Mouse (Mus musculus): ENCODE data around the gene Ube2i. TPM values are rescaled to one million over a fixed set of nuclear protein-coding genes. Genes with fewer than 3 reads are reported as not detected.

The Ube2i gene
- 214 and 242 TPM in 2 replicates for polyA plus RNA-seq (2015; fragmentation: Nextera tagmentation; extraction: Ambion mirVana)

DNA sequence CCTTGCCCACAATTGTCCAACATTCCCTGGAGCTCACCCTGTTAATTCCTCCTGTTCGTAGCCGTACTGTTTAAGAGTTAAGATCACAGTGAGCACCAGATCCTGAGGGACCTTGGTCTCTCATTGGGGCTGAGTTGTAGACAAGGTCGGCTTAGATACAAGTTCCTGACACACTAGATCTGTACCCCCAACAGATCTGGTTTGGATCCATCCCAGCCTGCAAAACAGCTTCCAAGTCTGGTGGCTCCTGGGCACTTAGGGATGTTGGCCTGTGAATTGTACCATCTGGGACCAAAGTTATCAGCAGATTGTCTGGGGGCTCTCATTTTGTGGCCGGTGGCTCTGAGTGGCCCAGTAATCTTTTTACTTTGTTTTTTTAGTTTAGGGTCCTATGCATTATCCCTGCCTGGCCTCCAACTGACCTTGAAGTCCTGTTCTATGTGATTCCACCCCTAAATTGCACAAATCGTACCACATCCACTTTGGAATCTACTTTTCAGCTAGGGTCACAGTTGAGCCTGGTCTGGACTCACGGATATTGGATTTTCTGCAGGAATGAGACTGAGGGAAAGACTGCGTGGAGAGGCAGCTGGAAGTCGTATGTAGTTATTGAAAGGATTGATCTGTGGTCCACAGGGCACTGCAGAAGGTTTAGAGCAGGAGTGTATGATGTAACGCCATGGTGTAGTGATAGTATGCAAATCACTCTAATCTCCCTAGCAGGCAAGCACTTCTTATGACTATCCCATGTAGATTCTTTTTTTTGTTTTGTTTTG lies at the start of gene Ube2i:
Gene Ube2i (minus strand): TSS at position 52 of the 776 bp plus-strand sequence.
- Histone ChIP-seq H3K27ac (replicated peaks) (peak within 1 kb of the TSS; percentile 97), H3K4me1 (replicated peaks) (peaks cover 41% of the 10 kb centered on the region), H3K36me3 (replicated peaks) (peaks cover 19% of the 10 kb centered on the region), H3K9ac (peak within 1 kb of the TSS; percentile 99), H3K9me3 (replicated peaks) (no peaks in the 10 kb centered on the region), H3K27me3 (peaks cover 16% of the 10 kb centered on the region), H3K4me2 (peak within 1 kb of the TSS; percentile 85), H3K4me3 (replicated peaks) (peak within 1 kb of the TSS; percentile 98)
- WGBS (ENCODE audit: insufficient replicate concordance), result 65% methylated on average over 9 of the region's 9 CpGs
- no peak for ATAC-seq (ENCODE audit: insufficient read depth)

DNA sequence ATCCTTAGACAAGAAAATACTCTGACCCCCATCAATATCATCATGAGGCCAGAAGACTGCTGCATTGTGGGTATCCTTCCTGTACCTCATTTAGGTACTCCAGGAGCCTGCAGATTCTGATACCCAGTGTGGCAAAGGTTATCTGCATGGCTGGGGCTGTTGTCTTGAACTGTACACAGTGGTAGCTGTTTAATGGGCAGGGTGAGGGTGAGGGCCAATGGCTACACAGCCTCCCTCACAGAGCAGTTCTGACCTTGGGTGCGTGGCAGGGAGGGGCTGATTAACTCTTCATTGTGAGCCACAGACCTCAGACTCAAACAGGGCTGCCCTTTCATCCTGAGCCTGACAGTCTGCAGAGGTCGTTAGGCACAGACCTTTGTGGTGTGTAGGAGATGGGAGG lies 48.5 kb upstream of the Ube2i start:
- no peak overlapping the region for H3K9ac ChIP-seq
- ATAC-seq (ENCODE audit: insufficient read depth), result peak; percentile 44; the same call in 1 of the 2 replicates
- WGBS (ENCODE audit: insufficient replicate concordance), result 19% methylated on average over 2 of the region's 2 CpGs
- H3K4me1 ChIP-seq (replicated peaks), result no peaks in the 10 kb centered on the region
- no peak overlapping the region for H3K4me3 ChIP-seq (replicated peaks)
- H3K4me2 ChIP-seq, result no peak overlapping the region
- H3K27me3 ChIP-seq, result 0 out of 2 replicates have a peak, but pooled peaks cover 3% of the 10 kb centered on the region
- no peak overlapping the region for H3K27ac ChIP-seq (replicated peaks)
- no peaks in the 10 kb centered on the region for H3K36me3 ChIP-seq (replicated peaks)
- no peaks in the 10 kb centered on the region for H3K9me3 ChIP-seq (replicated peaks)

DNA sequence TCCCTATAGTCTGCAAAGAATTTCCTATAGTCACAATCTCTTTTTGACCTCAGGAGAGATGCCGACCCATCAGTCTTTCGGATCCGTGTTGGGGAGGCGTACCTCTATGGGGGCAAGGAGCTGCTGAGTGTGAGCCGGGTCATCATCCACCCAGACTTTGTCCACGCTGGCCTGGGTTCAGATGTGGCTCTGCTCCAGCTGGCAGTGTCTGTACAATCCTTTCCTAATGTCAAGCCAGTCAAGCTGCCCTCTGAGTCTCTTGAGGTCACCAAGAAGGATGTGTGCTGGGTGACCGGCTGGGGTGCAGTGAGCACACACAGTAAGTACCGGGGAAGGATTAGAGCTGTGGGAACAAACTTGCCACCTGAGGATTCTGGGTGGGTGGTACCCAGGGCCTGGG lies 46.4 kb upstream of the Ube2i start:
- ATAC-seq (ENCODE audit: insufficient read depth), result no peak

DNA sequence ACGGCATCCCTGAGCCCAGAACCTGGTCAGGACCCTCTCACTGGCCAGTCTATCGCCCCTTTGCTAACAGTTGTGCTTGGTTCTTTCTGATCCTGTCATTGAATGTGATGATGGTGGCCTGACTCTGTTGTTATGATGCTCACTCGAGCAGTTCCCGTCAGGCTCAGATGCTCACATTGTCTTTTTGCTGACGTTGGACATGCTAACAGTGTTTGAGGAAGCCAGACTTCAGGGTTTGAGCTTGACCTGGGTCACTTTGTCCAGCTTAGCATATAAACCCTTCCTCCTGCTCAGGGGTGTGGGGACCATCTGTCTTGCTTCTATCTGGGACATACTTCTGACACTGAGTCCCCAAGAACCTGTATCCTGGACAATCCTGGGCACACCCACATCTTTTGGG lies 43.9 kb upstream of the Ube2i start, which contains the start of gene Prss29:
Gene Prss29 (plus strand): TSS at position 301 of the 400 bp plus-strand sequence.
- H3K4me2 ChIP-seq, result no peak within 1 kb of the TSS
- no peaks in the 10 kb centered on the region for H3K36me3 ChIP-seq (replicated peaks)
- no peak within 1 kb of the TSS for H3K9ac ChIP-seq
- 0 out of 2 replicates have a peak, but pooled peaks cover 3% of the 10 kb centered on the region for H3K27me3 ChIP-seq
- ATAC-seq (ENCODE audit: insufficient read depth), result no peak
- H3K9me3 ChIP-seq (replicated peaks), result no peaks in the 10 kb centered on the region
- H3K4me3 ChIP-seq (replicated peaks), result no peak within 1 kb of the TSS
- H3K27ac ChIP-seq (replicated peaks), result no peak within 1 kb of the TSS
- no peaks in the 10 kb centered on the region for H3K4me1 ChIP-seq (replicated peaks)
- WGBS (ENCODE audit: insufficient replicate concordance), result 48% methylated on average over 5 of the region's 5 CpGs

More for the DNA sequence above, 46.4 kb upstream of the Ube2i start:
- no peak overlapping the region for H3K27ac ChIP-seq (replicated peaks)
- H3K36me3 ChIP-seq (replicated peaks), result no peaks in the 10 kb centered on the region
- H3K4me3 ChIP-seq (replicated peaks), result no peak overlapping the region
- H3K4me1 ChIP-seq (replicated peaks), result no peaks in the 10 kb centered on the region
- H3K9ac ChIP-seq, result no peak overlapping the region
- H3K4me2 ChIP-seq, result no peak overlapping the region
- H3K27me3 ChIP-seq, result 0 out of 2 replicates have a peak, but pooled peaks cover 3% of the 10 kb centered on the region
- no peaks in the 10 kb centered on the region for H3K9me3 ChIP-seq (replicated peaks)
- WGBS (ENCODE audit: insufficient replicate concordance), result 73% methylated on average over 8 of the region's 8 CpGs

DNA sequence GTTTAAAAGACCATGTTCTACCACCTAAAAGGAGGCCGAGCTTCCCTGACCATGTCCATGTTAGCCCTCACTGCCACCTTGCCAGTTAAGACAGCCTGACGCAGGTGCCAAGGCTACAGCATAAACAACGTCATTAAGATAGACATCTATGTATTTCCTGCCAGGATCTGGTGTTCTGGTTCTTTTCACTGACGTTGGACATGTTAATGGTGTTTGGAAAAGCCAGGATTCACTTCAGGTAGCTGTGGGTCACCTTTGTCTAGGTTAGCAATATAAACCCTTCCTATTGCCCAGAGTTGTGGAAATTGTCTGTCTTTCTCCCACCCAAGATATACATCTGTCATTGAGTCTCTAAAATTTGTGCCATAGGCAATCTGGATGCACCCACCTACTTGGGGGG lies 33.9 kb upstream of the Ube2i start, which contains the start of gene Prss28:
Gene Prss28 (plus strand): TSS at position 301 of the 400 bp plus-strand sequence.
- Histone ChIP-seq H3K36me3 (replicated peaks) (no peaks in the 10 kb centered on the region), H3K4me3 (replicated peaks) (no peak within 1 kb of the TSS), H3K27me3 (peaks cover 4% of the 10 kb centered on the region; the same call in 1 of the 2 replicates), H3K27ac (replicated peaks) (no peak within 1 kb of the TSS), H3K4me1 (replicated peaks) (no peaks in the 10 kb centered on the region), H3K4me2 (no peak within 1 kb of the TSS), H3K9me3 (replicated peaks) (no peaks in the 10 kb centered on the region), H3K9ac (no peak within 1 kb of the TSS)
- no peak for ATAC-seq (ENCODE audit: insufficient read depth)
- 46% methylated on average over 4 of the region's 4 CpGs for WGBS (ENCODE audit: insufficient replicate concordance)

DNA sequence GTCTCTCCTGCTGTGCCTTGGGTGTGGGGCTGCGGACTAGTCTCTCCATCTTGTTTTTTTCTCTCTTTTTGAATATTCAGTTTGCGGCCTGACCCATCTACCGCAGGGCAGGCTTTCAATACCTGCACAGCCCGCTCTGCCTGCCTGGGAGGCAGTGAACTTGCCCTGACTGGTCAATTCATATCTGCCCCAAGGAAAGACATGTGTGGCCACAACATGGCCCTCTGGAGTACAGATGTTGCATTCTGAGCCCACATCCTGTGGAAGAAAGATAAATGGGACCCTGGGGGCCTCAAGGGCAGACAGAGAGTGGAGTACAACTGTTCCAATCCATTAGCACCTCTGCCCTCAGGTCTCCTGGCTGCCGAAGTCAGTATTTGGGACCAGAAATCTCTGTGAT lies 23.7 kb upstream of the Ube2i start, which contains the start of gene Prss34:
Gene Prss34 (plus strand): TSS at position 301 of the 400 bp plus-strand sequence.
- no peak for ATAC-seq (ENCODE audit: insufficient read depth)
- H3K36me3 ChIP-seq (replicated peaks), result no peaks in the 10 kb centered on the region
- WGBS (ENCODE audit: insufficient replicate concordance), result 59% methylated on average over 5 of the region's 5 CpGs
- H3K4me2 ChIP-seq, result no peak within 1 kb of the TSS
- no peaks in the 10 kb centered on the region for H3K9me3 ChIP-seq (replicated peaks)
- H3K27me3 ChIP-seq, result peaks cover 17% of the 10 kb centered on the region; the same call in 1 of the 2 replicates
- H3K9ac ChIP-seq, result no peak within 1 kb of the TSS
- no peak within 1 kb of the TSS for H3K4me3 ChIP-seq (replicated peaks)
- no peaks in the 10 kb centered on the region for H3K4me1 ChIP-seq (replicated peaks)
- H3K27ac ChIP-seq (replicated peaks), result no peak within 1 kb of the TSS

DNA sequence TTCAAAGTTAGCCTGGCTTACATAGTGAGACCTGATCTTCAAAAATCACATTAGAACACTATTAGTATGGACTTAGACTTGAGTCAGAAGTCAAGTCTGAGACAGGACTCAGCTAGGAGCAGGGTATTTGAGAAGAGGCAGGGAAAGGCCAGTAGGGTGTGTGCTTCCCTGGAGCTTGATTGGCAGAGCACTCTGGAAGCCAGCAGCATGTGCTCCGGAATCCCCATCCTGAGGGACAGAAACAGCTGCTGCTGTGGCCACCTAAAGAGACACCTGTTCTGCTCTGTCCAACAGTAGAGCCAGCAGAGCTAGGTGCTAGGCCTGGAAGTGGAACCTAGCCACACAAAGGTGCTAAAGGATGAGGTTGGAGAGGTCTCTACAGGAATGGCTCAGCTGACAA lies 19.7 kb upstream of the Ube2i start:
- WGBS (ENCODE audit: insufficient replicate concordance), result 61% methylated on average over 1 of the region's 1 CpGs
- no peak overlapping the region for H3K27ac ChIP-seq (replicated peaks)
- no peak for ATAC-seq (ENCODE audit: insufficient read depth)
- no peak overlapping the region for H3K9ac ChIP-seq
- H3K4me3 ChIP-seq (replicated peaks), result no peak overlapping the region
- H3K36me3 ChIP-seq (replicated peaks), result no peaks in the 10 kb centered on the region
- H3K4me2 ChIP-seq, result no peak overlapping the region
- H3K9me3 ChIP-seq (replicated peaks), result no peaks in the 10 kb centered on the region
- peaks cover 25% of the 10 kb centered on the region; the same call in 1 of the 2 replicates for H3K27me3 ChIP-seq
- no peaks in the 10 kb centered on the region for H3K4me1 ChIP-seq (replicated peaks)

DNA sequence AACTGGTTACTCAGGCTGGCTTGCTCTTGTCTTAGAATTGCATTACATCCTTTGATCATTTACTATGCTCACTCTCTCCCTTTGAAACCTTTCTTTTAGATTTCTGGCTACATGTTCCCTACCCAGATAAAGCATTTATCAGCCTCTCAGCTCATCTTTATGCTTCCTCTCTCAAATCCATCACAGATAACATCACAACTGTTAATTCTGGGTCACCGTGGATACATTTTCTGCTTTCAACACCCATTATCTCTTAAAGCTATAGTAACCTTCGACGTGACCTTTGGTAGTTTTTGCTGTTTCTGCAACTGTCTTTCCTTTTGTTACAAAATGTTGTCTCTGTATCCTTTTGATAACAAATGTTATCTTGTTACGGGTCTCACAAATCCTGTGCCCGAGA lies 19.1 kb upstream of the Ube2i start:
- no peak for ATAC-seq (ENCODE audit: insufficient read depth)
- Histone ChIP-seq H3K27me3 (peaks cover 22% of the 10 kb centered on the region; the same call in 1 of the 2 replicates), H3K9ac (no peak overlapping the region), H3K27ac (replicated peaks) (no peak overlapping the region), H3K4me2 (no peak overlapping the region), H3K9me3 (replicated peaks) (no peaks in the 10 kb centered on the region), H3K4me3 (replicated peaks) (no peak overlapping the region), H3K36me3 (replicated peaks) (no peaks in the 10 kb centered on the region), H3K4me1 (replicated peaks) (no peaks in the 10 kb centered on the region)
- WGBS (ENCODE audit: insufficient replicate concordance), result 13% methylated on average over 5 of the region's 5 CpGs

DNA sequence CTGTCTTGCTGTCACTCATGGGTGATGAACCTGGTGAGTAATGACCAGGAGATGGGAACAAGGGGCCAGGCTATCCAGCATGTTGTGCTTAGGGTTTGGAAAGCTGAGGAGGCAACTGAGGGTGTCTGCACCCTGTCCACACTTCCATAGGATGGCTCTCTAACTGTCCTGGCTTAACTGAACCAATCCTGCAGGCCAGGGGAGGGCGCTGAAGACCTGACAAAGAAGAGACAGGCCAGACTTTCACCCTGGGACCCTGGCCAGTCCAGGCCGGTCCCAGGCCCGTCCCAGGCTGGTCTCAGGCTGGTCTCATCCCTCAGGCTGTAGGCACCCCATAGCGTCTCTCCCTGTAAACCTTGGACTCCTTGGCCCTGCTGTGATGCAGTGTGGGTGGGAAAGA lies 16.0 kb upstream of the Ube2i start:
- Histone ChIP-seq H3K27me3 (peaks cover 14% of the 10 kb centered on the region; the same call in 1 of the 2 replicates), H3K9ac (no peak overlapping the region), H3K4me3 (replicated peaks) (no peak overlapping the region), H3K9me3 (replicated peaks) (no peaks in the 10 kb centered on the region), H3K36me3 (replicated peaks) (no peaks in the 10 kb centered on the region), H3K4me2 (no peak overlapping the region), H3K27ac (replicated peaks) (no peak overlapping the region), H3K4me1 (replicated peaks) (no peaks in the 10 kb centered on the region)
- no peak for ATAC-seq (ENCODE audit: insufficient read depth)
- WGBS (ENCODE audit: insufficient replicate concordance), result 19% methylated on average over 4 of the region's 4 CpGs

DNA sequence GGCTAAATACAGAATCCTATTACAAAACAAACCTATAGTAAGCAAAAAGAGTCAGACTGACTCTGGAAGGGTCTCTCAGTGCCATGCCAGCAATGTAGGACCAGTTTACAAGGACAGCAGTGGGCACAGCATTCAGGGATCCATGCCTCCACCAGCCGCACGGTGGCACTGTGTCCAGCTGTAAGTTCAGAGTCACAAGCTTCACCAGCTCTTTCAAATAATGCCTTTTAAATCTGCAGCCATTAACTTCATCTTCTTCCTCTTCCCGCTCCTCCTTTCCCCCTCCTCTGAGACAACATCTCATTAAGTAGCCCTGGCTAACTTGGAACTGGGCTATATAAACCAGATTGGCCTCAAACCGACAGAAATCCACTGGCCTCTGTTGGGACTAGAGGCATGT lies 14.4 kb upstream of the Ube2i start:
- no peak overlapping the region for H3K4me2 ChIP-seq
- no peaks in the 10 kb centered on the region for H3K9me3 ChIP-seq (replicated peaks)
- H3K27ac ChIP-seq (replicated peaks), result no peak overlapping the region
- H3K36me3 ChIP-seq (replicated peaks), result no peaks in the 10 kb centered on the region
- WGBS (ENCODE audit: insufficient replicate concordance), result 19% methylated on average over 4 of the region's 4 CpGs
- H3K27me3 ChIP-seq, result peaks cover 11% of the 10 kb centered on the region; the same call in 1 of the 2 replicates
- no peak overlapping the region for H3K4me3 ChIP-seq (replicated peaks)
- no peak for ATAC-seq (ENCODE audit: insufficient read depth)
- no peak overlapping the region for H3K9ac ChIP-seq
- H3K4me1 ChIP-seq (replicated peaks), result no peaks in the 10 kb centered on the region

DNA sequence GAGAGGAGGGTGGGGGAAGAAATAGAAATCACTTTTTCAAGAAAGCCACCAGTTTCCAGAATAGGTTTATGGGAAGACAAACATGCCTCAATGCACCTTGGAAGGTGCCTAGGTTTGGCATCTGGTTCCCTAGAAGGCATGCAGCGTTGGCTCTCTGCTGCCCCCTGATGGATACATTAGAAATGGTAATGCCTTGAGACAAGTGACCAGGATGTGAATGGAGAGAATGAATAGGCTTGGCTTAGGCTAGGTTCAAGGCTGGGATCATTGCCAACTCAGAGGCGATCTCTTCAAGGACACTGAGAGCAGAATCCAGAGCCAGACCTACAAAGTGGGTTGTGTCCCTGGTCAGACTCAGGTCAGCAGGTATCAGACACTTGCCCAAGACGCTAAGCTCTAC lies 10.6 kb upstream of the Ube2i start:
- WGBS (ENCODE audit: insufficient replicate concordance), result 20% methylated on average over 3 of the region's 3 CpGs
- Histone ChIP-seq H3K4me2 (no peak overlapping the region), H3K4me3 (replicated peaks) (no peak overlapping the region), H3K9me3 (replicated peaks) (no peaks in the 10 kb centered on the region), H3K9ac (no peak overlapping the region), H3K4me1 (replicated peaks) (peaks cover 11% of the 10 kb centered on the region), H3K27me3 (peaks cover 3% of the 10 kb centered on the region; the same call in 1 of the 2 replicates), H3K27ac (replicated peaks) (no peak overlapping the region), H3K36me3 (replicated peaks) (no peaks in the 10 kb centered on the region)
- ATAC-seq (ENCODE audit: insufficient read depth), result no peak
